Mouse (Mus musculus): ENCODE measurements around the gene Socs5. TPM values are rescaled to one million over a fixed set of nuclear protein-coding genes. Genes with fewer than 3 reads are reported as not detected.

Socs5 gene
- total RNA-seq, 2 experiments from 2014 or later: 30.3 to 32.8 TPM

Small RNA genes lying within 50 kb of the gene (microRNA-seq; reads per million reads assigned to microRNA genes)
- gene Gm22346: 0 reads per million in 2 experiments

Other genes starting within 250 kb of the Socs5 start
- gene Tmem247, start 190.3 kb upstream of the Socs5 start, total RNA-seq (2021): not detected
- not detected for gene Atp6v1e2, start 159.8 kb upstream of the Socs5 start, total RNA-seq (2021)
- gene Rhoq, start 144.6 kb upstream of the Socs5 start, total RNA-seq (2021): 100 to 1,000 TPM; 165 to 168 TPM
- 1 to 10 TPM; 4.0 to 4.8 TPM for gene Pigf, start 82.3 kb upstream of the Socs5 start, total RNA-seq (2021)
- gene Cript, start 82.1 kb upstream of the Socs5 start, total RNA-seq (2021): 10 to 100 TPM; 44.2 to 47.3 TPM
- 10 to 100 TPM; 39.7 to 42.0 TPM for gene Mcfd2, start 158.3 kb downstream of the Socs5 start, total RNA-seq (2021)
- gene Ttc7, start 175.2 kb downstream of the Socs5 start, total RNA-seq (2021): 1 to 10 TPM; 6.7 to 8.2 TPM